Mouse (Mus musculus): ENCODE results near the gene Mycbp2. TPM values are rescaled to one million over a fixed set of nuclear protein-coding genes. Genes with fewer than 3 reads are reported as not detected.

Gene Mycbp2
- polyA plus RNA-seq, 1 experiment from 2014 or later: 57.0 TPM

DNA sequence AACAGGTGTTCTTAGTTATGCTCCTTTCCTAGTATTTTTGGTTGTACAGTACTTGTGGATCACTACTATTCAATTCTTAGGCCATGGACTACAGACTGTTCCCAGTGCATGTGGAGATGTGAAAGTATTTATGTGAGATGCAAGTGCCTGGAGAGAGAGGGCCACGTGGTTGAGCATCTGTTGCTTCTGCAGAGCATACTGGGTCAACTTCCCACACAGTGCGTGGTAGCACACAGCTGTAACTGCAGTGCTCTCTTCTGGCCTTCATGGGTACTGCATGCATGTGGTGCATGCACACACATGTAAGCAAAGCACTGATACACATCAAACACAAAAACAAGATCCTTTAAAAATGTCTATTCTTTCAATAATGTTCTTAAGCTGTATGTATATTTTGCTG lies 214.6 kb downstream of the Mycbp2 start:
- no peak overlapping the region for H3K27ac ChIP-seq (replicated peaks)
- WGBS: 80% methylated on average over 2 of the region's 2 CpGs
- no peak overlapping the region for H3K9ac ChIP-seq
- no peak overlapping the region for H3K4me3 ChIP-seq
- H3K4me1 ChIP-seq (replicated peaks): no peaks in the 10 kb centered on the region
- H3K36me3 ChIP-seq: peaks cover 63% of the 10 kb centered on the region
- H3K4me2 ChIP-seq: no peak overlapping the region
- no peaks in the 10 kb centered on the region for H3K27me3 ChIP-seq
- ATAC-seq (ENCODE audit: low FRiP score, low read depth): no peak
- H3K9me3 ChIP-seq: no peaks in the 10 kb centered on the region

DNA sequence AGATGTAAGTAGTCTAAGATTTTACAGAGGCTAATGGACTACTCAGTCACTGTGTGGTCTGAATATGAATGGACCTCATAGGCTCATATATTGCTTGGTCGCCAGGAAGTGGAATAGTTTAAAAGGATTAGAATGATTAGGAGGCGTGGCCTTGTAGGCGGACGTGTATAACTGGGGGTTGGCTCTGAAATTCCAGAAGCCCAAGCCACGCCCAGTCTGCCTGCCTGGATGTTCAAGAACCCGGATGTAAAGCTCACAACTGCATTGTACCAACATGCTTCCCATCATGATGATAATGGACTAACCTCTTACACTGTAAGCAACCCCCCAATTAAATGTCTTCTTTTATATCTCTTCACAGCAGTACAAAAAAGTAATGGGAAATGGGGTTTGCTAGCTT lies 220.9 kb downstream of the Mycbp2 start:
- H3K9ac ChIP-seq: no peak overlapping the region
- H3K4me2 ChIP-seq: no peak overlapping the region
- no peaks in the 10 kb centered on the region for H3K4me1 ChIP-seq (replicated peaks)
- H3K27ac ChIP-seq (replicated peaks): no peak overlapping the region
- no peak overlapping the region for H3K4me3 ChIP-seq
- H3K9me3 ChIP-seq: no peaks in the 10 kb centered on the region
- H3K27me3 ChIP-seq: no peaks in the 10 kb centered on the region
- WGBS: 92% methylated on average over 6 of the region's 6 CpGs
- H3K36me3 ChIP-seq: peaks cover 75% of the 10 kb centered on the region
- ATAC-seq (ENCODE audit: low FRiP score, low read depth): no peak

GRCm38 (mm10) chr14:103114994-103115670 lies 231.5 kb downstream of the Mycbp2 start:
- Histone ChIP-seq H3K9ac (no peak overlapping the region), H3K4me2 (no peak overlapping the region), H3K9me3 (no peaks in the 10 kb centered on the region), H3K4me3 (no peak overlapping the region), H3K36me3 (peaks cover 71% of the 10 kb centered on the region), H3K27ac (replicated peaks) (no peak overlapping the region), H3K27me3 (no peaks in the 10 kb centered on the region), H3K4me1 (replicated peaks) (no peaks in the 10 kb centered on the region)
- 95% methylated on average over 3 of the region's 3 CpGs for WGBS
- ATAC-seq (ENCODE audit: low FRiP score, low read depth): no peak

GRCm38 (mm10) chr14:103112606-103113363 lies 233.8 kb downstream of the Mycbp2 start:
- Histone ChIP-seq H3K4me1 (replicated peaks) (no peaks in the 10 kb centered on the region), H3K9me3 (no peaks in the 10 kb centered on the region), H3K27ac (replicated peaks) (no peak overlapping the region), H3K9ac (no peak overlapping the region), H3K4me2 (no peak overlapping the region), H3K27me3 (no peaks in the 10 kb centered on the region), H3K4me3 (no peak overlapping the region), H3K36me3 (peaks cover 53% of the 10 kb centered on the region)
- 93% methylated on average over 3 of the region's 3 CpGs for WGBS
- ATAC-seq (ENCODE audit: low FRiP score, low read depth): no peak

- Histone ChIP-seq H3K4me1 (replicated peaks) (no peaks in the 10 kb centered on the region), H3K27ac (replicated peaks) (no peak overlapping the region), H3K4me3 (no peak overlapping the region), H3K9me3 (no peaks in the 10 kb centered on the region), H3K36me3 (peaks cover 25% of the 10 kb centered on the region), H3K9ac (no peak overlapping the region), H3K27me3 (no peaks in the 10 kb centered on the region), H3K4me2 (no peak overlapping the region)
- WGBS: 88% methylated on average over 4 of the region's 4 CpGs
- no peak for ATAC-seq (ENCODE audit: low FRiP score, low read depth)
Observed at GRCm38 (mm10) chr14:103109971-103110370, 236.6 kb downstream of the Mycbp2 start.

- H3K27ac ChIP-seq (replicated peaks): no peak overlapping the region
- no peaks in the 10 kb centered on the region for H3K4me1 ChIP-seq (replicated peaks)
- H3K9me3 ChIP-seq: no peaks in the 10 kb centered on the region
- 100% methylated on average over 2 of the region's 2 CpGs for WGBS
- no peaks in the 10 kb centered on the region for H3K27me3 ChIP-seq
- ATAC-seq (ENCODE audit: low FRiP score, low read depth): no peak
- no peak overlapping the region for H3K4me2 ChIP-seq
- H3K9ac ChIP-seq: no peak overlapping the region
- no peak overlapping the region for H3K4me3 ChIP-seq
- no peaks in the 10 kb centered on the region for H3K36me3 ChIP-seq
Observed at GRCm38 (mm10) chr14:103106301-103106700, 240.3 kb downstream of the Mycbp2 start.

DNA sequence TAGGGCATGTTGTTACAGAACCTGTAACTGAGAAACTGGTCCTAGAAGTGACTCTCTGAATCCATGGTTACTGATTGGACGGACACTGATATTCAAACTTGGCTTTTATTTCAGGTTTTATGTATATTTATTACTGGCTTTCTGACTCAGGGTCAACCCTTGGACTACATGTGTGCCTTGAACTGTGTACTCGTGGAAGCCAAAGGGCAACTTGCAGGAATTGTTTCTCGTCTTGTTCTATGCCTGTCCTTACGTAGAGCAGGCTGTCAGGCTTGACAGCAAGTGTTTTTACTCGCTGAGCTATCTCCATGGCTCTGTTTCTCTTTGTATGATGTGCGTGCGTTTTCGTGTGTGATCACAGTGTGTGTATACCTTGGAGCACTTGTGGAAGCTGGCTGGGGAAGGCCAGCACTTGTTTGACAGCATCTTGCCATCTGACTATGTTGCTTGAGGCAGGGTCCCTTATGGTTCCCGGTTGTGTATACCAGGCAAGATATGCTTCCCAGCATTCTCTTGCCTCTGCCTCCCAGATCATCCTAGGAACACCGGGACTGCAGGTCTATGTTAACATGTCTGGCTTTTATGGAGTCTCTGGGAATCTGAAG lies 243.8 kb downstream of the Mycbp2 start:
- H3K36me3 ChIP-seq: no peaks in the 10 kb centered on the region
- no peak overlapping the region for H3K9ac ChIP-seq
- no peak overlapping the region for H3K27ac ChIP-seq (replicated peaks)
- no peak overlapping the region for H3K4me3 ChIP-seq
- WGBS: 78% methylated on average over 10 of the region's 10 CpGs
- H3K4me2 ChIP-seq: no peak overlapping the region
- no peaks in the 10 kb centered on the region for H3K27me3 ChIP-seq
- H3K4me1 ChIP-seq (replicated peaks): peaks cover 4% of the 10 kb centered on the region
- no peak for ATAC-seq (ENCODE audit: low FRiP score, low read depth)
- no peaks in the 10 kb centered on the region for H3K9me3 ChIP-seq

GRCm38 (mm10) chr14:103102246-103102645 lies 244.4 kb downstream of the Mycbp2 start:
- WGBS: 63% methylated on average over 6 of the region's 6 CpGs
- no peaks in the 10 kb centered on the region for H3K9me3 ChIP-seq
- H3K9ac ChIP-seq: no peak overlapping the region
- H3K4me2 ChIP-seq: no peak overlapping the region
- no peaks in the 10 kb centered on the region for H3K27me3 ChIP-seq
- no peak overlapping the region for H3K27ac ChIP-seq (replicated peaks)
- no peaks in the 10 kb centered on the region for H3K36me3 ChIP-seq
- no peak overlapping the region for H3K4me3 ChIP-seq
- no peak for ATAC-seq (ENCODE audit: low FRiP score, low read depth)
- H3K4me1 ChIP-seq (replicated peaks): peaks cover 8% of the 10 kb centered on the region

- 75% methylated on average over 3 of the region's 3 CpGs for WGBS
- no peak for ATAC-seq (ENCODE audit: low FRiP score, low read depth)
- no peak overlapping the region for H3K27ac ChIP-seq (replicated peaks)
- H3K27me3 ChIP-seq: no peaks in the 10 kb centered on the region
- H3K4me1 ChIP-seq (replicated peaks): peaks cover 18% of the 10 kb centered on the region
- H3K9me3 ChIP-seq: no peaks in the 10 kb centered on the region
- no peak overlapping the region for H3K9ac ChIP-seq
- H3K4me2 ChIP-seq: no peak overlapping the region
- no peaks in the 10 kb centered on the region for H3K36me3 ChIP-seq
- no peak overlapping the region for H3K4me3 ChIP-seq
Observed at GRCm38 (mm10) chr14:103101171-103101570, 245.4 kb downstream of the Mycbp2 start.

GRCm38 (mm10) chr14:103100296-103100695 lies 246.3 kb downstream of the Mycbp2 start:
- Histone ChIP-seq H3K4me3 (no peak overlapping the region), H3K4me2 (peak overlapping the region; percentile 54; the same call in 1 of the 2 replicates), H3K27ac (replicated peaks) (no peak overlapping the region), H3K4me1 (replicated peaks) (peaks cover 24% of the 10 kb centered on the region), H3K9ac (no peak overlapping the region), H3K27me3 (no peaks in the 10 kb centered on the region), H3K9me3 (no peaks in the 10 kb centered on the region), H3K36me3 (peaks cover 1% of the 10 kb centered on the region; the same call in 1 of the 2 replicates)
- ATAC-seq (ENCODE audit: low FRiP score, low read depth): no peak
- 86% methylated on average over 13 of the region's 13 CpGs for WGBS

DNA sequence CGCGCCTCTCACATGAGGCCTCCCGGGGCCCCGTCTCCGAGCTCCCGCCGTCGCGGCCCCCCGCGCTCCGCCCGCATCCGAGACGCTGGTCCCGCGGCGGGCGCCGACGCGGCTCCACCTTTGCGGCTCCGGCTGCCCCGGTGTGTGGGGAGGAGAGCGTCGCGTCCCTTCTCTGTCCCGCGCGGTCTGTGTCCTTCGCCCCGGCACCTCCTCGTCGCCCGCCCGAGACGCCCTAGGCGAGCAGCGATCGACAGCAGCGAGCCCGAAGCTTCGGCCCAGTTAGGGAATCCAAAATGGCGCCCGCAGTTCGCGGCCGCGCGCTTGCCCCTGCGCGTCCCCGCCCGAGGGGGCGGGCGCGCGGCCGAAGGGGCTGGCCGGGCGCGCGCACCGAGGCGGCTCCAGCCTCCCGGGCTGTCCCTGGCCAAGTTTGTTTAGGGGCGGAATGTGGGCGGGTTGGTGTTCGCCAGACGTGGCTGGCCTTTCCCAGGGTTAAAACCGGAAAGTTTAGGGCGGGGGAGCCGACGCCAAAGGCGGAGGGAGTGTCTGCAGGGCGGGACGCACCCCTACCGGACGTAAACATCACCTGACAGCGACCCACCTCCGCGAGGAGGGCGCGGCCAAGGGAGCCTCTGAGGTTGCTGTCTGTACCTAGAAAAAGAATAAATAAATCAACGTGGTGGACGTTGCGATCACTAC lies 247.2 kb downstream of the Mycbp2 start, which contains the start of gene Fbxl3:
Gene Fbxl3, minus strand, starts transcription at position 329 of the 696 bp plus-strand sequence.
- ATAC-seq (ENCODE audit: low FRiP score, low read depth): peak; percentile 89
- peak within 1 kb of the TSS; percentile 54 for H3K4me2 ChIP-seq
- H3K4me1 ChIP-seq (replicated peaks): peaks cover 28% of the 10 kb centered on the region
- H3K27ac ChIP-seq (replicated peaks): peak within 1 kb of the TSS; percentile 95
- peak within 1 kb of the TSS; percentile 80 for H3K9ac ChIP-seq
- H3K9me3 ChIP-seq: no peaks in the 10 kb centered on the region
- under 1% methylated on average over 88 of the region's 88 CpGs for WGBS
- peaks cover 5% of the 10 kb centered on the region; the same call in 1 of the 2 replicates for H3K36me3 ChIP-seq
- H3K27me3 ChIP-seq: no peaks in the 10 kb centered on the region
- H3K4me3 ChIP-seq: peak within 1 kb of the TSS; percentile 73

All from hindbrain, embryonic 15.5 days (tissue).